Mouse (Mus musculus): ENCODE results near the gene Znrf3.

DNA sequence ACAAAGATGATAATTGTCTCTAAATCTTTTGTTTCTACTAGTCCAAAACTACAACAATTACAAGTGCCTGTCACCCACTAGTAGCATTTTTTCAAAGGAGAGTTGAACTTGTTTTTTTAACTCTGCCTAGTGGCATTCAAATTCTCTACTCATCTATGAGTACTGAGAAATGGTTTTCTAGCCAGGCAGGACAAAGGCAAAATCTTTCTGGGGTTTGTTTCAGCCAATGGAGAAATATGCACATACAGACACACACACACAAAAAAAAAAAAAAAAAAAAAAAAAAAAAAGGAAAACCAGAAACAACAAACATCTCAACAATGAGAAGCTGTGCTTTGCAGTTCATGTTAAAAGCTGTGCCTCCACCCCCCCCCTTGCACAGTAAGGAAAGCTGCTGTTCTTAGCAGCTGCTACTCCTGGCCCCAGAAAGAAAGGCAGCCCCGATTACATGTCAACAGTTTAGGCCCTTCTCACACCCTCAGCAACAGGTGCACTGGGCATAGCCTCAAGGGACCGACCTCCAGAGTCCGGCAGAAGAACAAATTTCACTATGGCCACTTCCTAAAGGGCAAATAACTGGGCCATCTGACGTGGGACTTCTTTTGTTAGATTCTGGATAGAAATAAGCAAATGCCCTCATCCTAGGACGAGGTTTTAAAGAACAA is 167.2 kb downstream of the Znrf3 start:
- TF ChIP-seq POLR2A (IDR thresholded peaks at IDR 0.05; ENCODE audit: borderline replicate concordance, low read depth, low read length) (no peak), CTCF (IDR thresholded peaks at IDR 0.05; ENCODE audit: low read depth, low read length) (no peak)
